Mouse (Mus musculus) frontal cortex, postnatal 10 days (tissue): ENCODE measurements around the gene Slc35b2.

Source experiments
- DNase-seq, 2 experiments: peaks; one replicate each; pipeline ENCODE4 v3.0.0; 2022; ENCODE audit warnings: low spot score in 2 of 2, mixed read lengths in 1 of 2

The Slc35b2 gene

DNA sequence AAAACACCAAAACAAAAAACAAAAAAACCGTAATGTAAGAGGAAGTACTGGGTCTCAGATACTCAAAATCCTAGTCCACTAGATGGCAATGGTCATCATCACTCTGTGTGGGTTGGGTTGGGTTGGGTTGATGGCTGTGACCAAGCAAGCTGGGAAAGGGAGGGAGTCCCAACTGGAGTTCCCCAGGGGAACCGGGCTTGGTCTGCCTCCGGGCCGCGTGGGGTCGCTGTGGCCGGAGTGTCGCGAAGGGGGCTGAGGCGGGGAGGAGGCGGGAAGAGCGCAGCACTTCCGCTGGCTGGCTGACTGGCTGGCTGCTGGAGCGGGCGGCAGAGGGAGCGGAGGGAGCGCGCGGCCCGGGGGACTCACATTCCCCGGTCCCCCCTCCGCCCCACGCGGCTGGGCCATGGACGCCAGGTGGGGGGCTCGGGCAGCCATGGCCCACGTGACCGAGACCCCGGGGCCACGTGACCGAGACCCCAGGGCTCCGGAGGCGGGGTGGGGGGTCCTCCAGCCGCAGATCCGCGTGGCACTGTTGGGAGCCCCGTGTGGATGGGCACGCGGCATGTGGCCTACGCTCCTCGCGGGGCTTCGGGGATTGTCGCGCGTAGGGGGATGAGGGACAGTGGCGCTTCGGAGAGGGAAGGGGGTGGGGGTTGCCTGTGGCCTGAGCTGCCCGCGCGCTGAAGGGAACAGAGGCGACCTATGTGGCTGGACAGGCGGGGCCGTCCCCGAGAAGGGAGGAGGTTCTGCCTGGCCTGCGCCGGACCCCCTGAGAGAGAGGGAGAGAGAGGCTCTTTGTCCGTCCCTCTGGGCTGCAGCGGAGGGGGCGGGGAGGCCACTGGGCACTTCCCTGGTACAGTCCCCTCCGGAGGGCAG, at the start of gene Slc35b2:
Slc35b2 (plus strand) TSS at position 220 of the 876 bp plus-strand sequence.
- peak; percentile 86 to 90 for DNase-seq

DNA sequence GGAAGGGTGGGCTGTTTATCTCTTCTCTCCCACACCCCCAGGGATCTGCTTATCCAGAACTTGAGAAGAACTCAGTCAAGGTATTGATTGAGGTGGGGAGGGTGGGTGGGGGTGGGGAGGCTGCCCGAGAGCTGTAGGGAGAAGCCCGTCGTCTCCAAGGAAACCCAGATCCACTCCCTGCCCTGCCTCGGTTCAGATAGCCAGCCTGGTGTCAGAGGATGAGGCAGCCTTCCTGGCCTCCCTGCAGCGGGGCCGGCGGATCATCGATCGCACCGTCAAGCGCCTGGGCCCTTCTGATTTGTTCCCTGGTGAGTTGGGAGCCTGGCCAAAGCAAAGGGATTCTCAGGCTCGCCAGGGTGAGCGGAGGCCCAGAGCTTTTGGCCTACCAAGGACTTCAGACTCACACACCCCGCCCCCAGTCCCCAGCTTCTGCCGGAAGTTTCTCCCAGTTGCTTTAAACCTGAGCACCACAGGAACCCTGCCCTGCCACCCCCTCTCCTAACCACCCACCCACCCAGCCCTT, 48.4 kb upstream of the Slc35b2 start:
- no peak for DNase-seq

DNA sequence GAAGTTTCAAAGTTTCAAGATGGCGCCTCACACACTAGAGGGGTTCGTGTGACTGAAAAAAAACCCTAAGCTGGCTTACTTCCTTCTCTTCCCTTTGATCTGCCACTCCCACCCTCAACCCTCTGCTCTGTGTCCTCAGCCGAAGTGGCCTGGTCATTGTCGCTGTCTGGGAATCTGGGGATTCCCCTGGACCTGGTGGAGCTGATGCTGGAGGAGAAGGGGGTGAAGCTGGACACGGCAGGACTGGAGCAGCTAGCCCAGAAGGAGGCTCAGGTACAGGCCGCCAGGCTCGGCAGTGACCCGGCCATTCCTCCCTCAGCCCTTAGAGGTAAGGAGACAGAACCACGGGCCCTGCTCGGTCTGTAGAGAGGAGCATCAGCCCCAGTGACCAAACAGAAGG, 47.9 kb upstream of the Slc35b2 start:
- no peak for DNase-seq

DNA sequence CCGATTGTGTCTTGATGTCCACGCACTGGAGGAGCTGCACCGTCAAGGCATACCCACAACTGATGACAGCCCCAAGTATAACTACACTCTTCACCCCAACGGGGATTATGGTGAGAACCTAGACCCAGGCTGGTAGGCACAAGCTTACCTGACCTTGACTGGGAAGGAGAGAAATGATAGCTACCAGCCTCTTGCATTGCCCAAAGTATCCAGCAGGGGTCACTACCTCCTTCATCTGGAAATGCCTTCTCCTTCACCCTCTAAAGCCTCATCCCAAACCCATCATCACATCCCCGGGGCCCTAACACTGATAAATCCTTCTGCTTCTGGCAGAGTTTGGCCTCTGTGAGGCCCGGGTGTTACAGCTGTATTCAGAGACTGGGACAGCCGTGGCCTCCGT, 47.2 kb upstream of the Slc35b2 start:
- peak in 1 of 2 experiments; percentile 69 for DNase-seq

DNA sequence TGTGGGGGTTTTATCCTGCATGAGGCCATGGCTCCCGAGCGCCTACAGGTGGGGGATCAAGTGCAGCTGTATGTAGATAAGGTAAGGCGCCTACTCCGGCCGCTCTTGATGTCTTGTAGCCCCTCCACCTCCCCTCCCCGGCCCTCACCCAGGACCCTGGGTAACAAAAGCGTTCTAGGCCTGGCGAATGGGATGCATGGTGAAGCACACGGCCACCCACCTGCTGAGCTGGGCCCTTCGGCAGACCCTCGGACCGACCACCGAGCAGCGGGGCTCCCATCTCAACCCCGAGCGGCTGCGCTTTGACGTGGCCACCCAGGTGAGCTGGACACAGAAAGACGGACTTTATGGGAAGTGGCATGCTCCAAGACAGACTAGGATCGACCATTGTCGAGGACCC, 46.5 kb upstream of the Slc35b2 start:
- no peak for DNase-seq

DNA sequence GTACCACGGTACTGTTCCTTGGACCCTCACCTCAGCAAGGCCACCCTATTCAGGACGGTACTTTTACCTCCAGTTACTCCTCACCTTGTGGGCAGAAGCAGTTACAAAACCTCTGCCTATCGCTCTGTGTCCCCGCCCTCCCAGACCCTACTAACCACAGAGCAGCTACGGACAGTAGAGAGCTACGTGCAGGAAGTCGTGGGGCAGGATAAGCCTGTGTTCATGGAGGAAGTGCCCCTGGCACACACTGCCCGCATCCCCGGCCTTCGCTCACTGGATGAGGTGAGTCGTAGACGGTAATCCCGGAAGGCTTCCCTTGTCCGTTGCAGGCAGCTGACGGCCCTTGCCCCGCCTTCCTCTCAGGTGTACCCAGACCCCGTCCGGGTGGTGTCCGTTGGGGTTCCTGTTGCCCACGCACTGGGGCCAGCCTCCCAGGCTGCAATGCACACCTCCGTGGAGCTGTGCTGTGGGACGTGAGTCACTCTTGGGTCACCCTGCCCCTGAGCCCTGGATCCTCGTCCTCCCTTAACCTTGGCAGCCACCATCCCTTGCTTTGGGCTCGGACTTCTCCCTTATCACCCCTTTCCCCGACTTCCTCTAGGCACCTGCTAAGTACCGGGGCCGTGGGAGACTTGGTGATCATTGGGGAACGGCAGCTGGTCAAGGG, 46.0 kb upstream of the Slc35b2 start:
- DNase-seq: no peak

DNA sequence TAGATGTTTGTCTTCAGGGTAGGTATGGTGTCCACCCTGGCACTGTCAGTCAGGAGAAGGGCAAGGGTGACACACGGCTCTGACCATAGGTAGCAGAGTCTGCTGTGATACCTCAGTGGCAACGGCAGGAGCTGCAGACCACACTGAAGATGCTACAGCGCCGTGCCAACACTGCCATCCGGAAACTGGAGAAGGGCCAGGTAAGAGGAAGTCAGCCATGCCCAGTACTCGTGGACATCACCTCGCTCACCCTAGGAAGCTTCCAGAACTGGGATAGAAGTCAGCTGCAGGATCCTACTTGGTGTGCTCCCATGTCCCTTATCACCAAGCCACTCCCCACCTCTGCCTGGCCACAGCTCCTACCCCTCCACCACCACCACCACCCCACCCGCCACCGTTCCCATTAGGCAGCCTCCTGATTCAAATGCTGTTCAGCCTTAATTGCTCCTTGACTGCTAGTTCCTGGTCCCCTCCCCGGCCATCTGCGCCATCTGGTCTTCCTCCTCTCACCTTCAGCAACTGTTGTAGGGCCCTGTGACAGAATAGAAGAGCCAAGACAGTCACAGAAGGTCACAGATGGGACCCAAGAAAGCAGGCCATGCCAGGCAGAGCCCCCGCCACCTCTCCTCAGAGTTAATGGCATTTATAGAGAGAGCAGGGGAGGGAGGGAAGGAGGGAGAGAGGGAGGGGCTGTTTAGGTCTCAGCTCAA, 44.8 kb upstream of the Slc35b2 start:
- DNase-seq: no peak

DNA sequence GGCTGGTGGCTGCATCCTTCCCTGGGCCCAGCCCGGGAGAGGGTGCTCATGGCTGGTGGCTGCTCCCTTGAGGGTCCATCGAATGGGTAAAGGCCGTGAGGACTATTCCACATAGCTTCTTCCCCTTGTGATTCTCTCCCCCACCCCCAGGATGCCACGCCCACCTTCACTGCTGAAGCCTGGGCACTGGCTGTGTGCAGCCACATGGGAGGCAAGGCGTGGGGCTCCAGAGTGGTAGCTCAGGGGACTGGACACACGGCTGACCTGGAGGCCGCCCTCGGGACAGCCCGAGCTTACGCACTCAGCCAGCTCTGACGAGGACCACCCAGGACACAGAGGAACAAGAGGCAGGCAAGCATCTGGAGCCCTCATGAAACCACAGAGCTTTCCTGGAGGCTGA, 43.5 kb upstream of the Slc35b2 start:
- no peak for DNase-seq

DNA sequence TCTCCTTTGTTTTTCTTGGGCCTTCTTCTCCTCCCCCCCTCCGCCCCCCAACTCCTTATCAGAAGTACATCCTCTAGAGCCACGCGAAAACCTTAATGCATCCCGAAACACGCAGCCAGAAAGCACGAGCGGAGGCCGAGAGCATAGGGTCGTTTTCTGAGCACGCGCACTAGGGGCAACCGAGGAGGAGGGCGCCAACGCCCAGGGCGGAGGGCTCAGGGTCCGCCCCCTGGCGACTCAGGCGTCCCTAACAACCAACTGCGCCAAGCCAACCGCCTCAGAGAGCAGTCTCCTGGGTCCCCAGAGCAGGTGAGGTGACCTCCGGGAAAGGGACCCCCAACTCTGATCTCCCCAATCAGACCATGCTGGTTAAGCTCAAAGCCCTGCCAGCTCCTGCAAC, 40.4 kb upstream of the Slc35b2 start, which contains the start of gene Tcte1:
Tcte1 (plus strand) TSS at position 172 of the 400 bp plus-strand sequence.
- DNase-seq: no peak

DNA sequence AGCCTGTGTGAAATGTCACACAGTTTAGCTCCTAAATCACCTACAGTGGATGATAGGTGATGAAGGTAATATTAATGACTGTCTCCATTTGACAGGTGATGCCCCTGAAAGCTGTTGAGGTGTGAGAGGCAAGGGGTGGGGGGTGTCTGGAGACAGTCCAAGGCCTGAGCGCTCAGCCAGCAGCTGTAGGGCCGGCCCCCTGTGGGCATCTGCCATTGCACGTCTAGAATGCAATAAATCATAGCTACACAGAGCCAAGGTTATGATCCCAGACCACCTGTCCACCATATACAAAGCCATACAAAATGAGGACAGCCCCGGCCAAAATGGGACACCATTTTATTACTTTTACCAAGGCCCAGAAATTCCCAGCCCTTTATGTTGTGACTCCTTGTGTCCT, 38.7 kb upstream of the Slc35b2 start:
- no peak for DNase-seq

DNA sequence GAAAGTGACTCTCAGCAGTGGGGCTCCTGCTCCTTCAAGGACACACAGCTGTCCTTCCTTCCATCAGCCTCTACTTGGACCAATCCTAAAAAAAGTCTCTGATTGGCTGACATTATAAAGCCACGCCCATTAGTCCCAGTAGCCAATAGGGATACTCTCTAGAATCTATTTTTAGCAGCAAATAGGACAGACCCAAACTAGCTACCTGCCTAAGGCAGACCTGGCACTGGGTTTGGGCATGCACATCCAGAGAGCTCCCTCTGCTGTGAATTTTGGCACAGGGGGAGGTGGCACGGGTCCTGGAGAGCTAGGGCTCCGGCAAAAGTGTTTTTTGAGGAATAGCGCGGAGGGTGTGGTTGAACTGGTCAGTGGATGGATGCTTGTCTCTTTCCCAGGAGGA, 37.1 kb upstream of the Slc35b2 start:
- DNase-seq: no peak

DNA sequence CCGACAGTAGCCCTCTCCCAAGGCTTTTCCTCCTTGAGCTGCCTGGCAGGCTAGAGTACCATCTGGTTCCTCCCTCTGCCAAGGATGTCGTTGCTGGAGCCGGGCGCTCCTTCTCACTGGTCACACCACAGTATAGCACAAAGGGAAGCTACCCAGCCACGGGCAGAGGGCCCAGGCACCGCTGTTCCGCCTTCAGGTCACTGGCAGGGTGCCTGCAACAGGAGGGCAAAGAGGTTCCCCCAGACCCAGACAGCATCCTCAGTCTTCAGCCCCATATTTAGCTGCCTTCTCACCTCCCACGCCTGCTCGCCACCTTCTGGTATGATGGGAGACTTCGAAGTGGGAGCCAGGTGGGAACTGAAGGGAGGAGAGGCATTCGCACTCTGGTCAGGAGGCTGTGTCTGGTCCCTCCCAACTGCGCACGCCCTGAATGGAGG, 33.3 kb upstream of the Slc35b2 start:
- peak; percentile 40 to 69 for DNase-seq

DNA sequence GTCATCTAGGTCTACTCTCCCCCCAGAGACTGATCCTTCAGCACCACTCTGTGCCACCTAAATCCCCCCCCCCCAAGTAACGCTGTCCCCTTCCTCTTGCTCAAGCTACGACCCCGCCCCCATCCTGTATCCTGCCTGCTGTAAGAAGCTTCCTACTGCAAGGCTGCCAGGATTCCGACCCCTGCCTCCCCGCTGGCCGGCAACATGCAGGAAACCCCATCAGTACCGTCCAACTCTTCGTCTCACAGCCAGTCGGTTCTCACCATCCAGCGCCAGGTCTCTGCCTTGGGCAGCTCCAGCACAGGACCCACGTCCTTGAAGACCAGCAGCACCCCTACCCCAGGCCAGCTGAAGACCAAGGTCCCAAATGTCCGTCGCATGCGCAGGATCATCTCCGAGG, 30.8 kb upstream of the Slc35b2 start:
- no peak for DNase-seq

DNA sequence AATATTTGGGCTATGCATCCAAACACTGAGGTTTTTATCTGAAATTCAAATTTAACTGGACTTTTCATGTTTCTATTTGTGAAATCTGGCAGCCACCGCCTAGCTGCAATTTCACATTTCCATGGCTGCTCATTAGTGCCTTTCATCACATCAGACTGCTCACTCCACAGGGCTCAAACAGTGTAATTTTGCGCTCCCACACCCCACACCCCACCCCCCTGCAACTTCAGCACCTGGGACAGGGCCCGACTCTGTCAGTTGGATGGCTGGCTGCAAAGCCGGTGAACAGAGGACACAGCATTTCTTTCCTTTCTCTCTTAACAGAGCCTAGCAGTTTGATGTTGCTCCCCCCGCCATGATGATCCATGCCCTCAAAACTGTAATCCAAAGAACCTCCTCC, 27.4 kb upstream of the Slc35b2 start:
- DNase-seq: no peak

DNA sequence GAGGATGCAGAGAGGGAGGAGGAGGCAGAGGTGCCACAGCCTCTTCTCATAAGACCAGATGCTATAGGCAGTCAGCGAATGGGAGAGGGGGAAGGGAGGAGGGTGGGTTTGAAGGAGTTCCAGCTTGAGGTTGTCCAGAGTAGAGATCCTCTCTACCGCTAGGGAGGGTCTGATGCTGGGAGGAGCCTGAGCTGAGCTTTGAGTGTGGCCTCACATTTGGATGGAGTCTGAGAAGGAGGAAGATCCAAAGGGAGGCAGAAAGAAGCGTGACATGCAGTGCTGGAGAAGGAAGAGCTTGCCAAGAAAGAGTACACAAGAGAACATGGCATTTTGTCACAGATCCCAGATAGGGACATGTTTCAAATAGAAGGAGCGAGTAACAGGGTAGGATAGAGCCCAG, 25.3 kb upstream of the Slc35b2 start:
- no peak for DNase-seq

DNA sequence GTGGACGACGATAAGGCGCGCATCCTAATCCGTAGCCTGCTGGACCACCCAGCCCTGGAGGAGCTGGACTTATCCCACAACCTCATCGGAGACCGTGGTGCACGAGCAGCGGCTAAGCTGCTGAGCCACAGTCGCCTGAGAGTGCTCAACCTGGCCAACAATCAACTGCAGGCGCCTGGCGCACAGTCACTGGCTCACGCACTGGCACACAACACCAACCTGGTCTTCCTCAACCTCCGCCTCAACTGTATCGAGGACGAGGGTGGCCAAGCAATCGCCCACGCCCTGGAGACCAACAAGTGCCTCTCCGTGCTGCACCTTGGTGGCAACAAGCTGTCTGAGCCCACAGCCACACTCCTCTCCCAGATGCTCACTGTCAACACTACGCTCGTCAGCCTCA, 24.0 kb upstream of the Slc35b2 start:
- DNase-seq: no peak

DNA sequence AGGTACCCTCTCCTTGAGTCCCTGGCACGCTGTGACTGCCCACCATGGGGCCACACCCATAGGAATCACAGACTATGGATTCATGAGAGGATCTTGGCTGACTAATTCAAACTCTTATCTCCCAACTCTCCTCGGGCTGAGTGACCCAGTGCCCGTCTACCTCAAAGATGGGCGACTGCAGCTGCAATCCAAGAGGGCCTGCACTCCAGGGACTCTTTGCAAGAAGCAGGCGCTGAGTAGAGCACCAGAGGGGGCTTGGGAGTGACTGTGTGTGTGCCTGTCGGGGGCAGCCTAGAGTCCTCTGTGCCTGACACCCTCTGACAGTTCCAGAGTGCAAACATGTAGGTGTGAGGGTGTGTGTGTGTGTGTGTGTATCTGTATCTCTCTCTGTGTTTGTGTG, 21.5 kb upstream of the Slc35b2 start:
- no peak for DNase-seq

DNA sequence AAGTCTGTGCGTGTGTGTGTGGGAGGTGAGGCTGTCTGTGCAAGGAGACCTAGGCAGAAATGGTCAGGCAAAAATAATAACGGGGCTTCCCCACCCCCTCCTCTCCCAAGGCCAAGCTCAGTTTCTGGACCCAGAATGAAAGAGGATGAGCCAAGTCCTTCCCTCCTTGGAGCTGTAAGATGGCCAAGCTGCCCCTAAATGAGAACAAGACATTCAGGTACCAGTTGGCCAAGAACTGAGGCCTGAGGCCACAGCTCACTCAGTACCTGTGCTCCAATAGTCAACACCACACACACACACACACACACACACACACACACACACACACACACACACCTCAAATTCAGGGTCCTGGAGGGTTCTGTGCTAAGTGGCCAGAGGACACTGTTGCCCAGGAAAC, 21.0 kb upstream of the Slc35b2 start:
- no peak for DNase-seq

DNA sequence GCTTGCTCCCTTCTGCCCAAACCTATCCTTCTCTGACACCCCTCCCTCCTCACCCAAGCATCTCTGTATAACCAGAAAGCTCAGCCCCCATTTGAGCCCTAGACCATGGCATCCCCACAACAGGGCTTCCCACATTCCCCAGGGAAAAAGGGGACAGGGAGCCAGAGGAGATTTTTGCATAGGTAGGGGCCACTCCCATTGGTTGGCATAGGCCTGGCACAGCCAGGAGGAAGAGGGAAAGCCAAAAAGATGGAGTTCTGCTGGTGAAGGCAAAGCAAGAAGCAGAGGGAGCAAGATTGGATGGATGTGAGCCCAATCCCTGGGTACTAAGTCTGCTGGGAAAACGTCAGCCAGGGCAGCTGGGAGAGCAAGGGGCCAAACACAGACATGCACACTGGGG, 20.6 kb upstream of the Slc35b2 start:
- no peak for DNase-seq

DNA sequence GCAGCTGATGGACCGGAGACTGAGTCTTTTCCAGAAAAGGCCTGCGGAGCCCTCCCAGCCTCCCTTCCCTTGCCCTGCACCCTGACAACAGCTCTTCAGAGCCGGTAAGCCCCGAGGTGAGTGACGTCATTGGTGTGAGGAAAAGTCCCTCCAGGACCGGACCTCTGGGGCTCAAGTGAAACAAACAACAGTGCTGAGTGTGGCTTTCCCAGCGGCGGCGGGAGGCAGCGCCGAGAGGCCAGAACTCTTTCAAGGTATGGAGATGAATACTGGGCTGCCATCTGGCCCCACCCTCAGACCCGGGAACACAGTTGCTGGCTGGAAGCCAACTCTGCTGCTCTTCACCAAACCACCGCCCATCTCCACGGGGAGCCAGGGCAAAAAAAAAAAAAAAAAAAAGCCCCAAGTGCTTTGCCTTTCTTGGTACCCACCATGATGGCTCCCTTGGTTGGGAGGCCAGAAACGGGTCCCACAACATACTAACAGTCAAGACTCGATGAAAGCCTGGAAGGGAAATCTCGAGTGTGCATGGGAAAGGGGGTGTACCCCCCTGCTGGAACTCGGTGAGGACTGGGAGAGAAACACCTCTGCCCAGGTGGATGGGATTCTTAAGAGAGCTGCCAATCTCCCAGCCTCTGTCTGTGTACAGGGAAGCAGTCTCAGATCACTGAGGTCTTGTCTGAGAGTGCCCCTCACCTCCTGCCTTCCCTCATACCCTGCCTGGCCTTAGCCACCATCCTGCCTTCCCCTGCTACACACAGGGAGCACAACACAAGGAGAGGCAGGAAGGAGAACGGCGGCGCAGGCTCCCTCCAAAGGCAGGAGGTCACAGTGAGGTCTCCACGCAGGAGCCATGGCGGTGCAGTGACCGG, 19.4 kb upstream of the Slc35b2 start:
- no peak for DNase-seq

DNA sequence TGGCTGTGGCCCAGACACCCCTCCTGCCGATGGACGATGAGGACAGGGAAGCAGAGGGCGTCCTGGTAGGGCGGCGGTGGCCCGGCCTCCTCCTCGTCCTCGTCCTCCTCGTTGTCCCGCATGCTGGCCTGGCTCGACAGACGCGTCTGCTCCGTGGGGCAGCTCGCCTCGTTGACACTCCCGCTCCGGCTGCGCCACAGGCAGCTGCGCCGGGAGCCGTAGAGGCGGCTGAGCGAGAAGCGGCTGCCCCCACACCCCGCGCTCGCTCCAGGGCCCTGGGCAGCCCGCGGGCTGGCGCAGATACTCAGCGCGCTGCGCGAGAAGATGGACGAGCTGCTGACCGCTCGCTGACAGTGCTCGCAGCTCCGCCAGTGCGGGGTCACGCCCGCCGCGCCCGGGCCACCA, 18.8 kb upstream of the Slc35b2 start:
- no peak for DNase-seq
